Mouse (Mus musculus): Measurements from ENCODE around the gene Kng1. TPM values are rescaled to one million over a fixed set of nuclear protein-coding genes. Genes with fewer than 3 reads are reported as not detected.
"Not testable (repeated sequence)": the region's sequence is repeated elsewhere in the genome, so short reads cannot be mapped to it uniquely, and the experiment has no call there.

Kng1 gene
- total and polyA plus RNA-seq, 2 experiments, result 701 to 2,075 TPM

- not testable (repeated sequence) for H3K36me3 ChIP-seq (ENCODE audit: control insufficient read depth, insufficient read depth, low read length); H3K27me3 ChIP-seq (ENCODE audit: control insufficient read depth, insufficient read depth, low read length)
- WGBS, result 16% methylated on average over 3 of the region's 3 CpGs
- Histone ChIP-seq H3K4me3 (ENCODE audit: insufficient read depth, low read depth, low read length) (peak within 1 kb of the TSS; percentile 73), H3K79me2 (ENCODE audit: control insufficient read depth, insufficient read depth, low read length) (peaks cover 10% of the 10 kb centered on the region; the same call in 1 of the 2 replicates), H3K27ac (replicated peaks; ENCODE audit: insufficient read depth, low read depth, low read length) (peak within 1 kb of the TSS; percentile 98), H3K4me1 (ENCODE audit: control insufficient read depth, insufficient read depth, low read length) (peaks cover 31% of the 10 kb centered on the region), H3K9ac (ENCODE audit: low read depth, low read length) (peak within 1 kb of the TSS; percentile 92)
- DNase-seq (ENCODE audit: extremely low read depth, low read depth, low spot score), result peak; percentile 100
- TF ChIP-seq POLR2A (IDR thresholded peaks at IDR 0.05; ENCODE audit: extremely low read depth, insufficient read depth, low read length), result 0 out of 2 replicates have a peak, but pooled peaks have one; percentile 22
Measured at GRCm38 (mm10) chr16:23028966-23029600, 28.6 kb upstream of the Kng1 start, which contains the start of gene Kng2. Kng2 (minus strand) TSS chr16:23029482.

- peaks cover 2% of the 10 kb centered on the region; the same call in 1 of the 2 replicates for H3K36me3 ChIP-seq (ENCODE audit: control insufficient read depth, insufficient read depth, low read length)
- peak; percentile 95 for DNase-seq (ENCODE audit: extremely low read depth, low read depth, low spot score)
- H3K4me1 ChIP-seq (ENCODE audit: control insufficient read depth, insufficient read depth, low read length), result peaks cover 28% of the 10 kb centered on the region
- H3K4me3 ChIP-seq (ENCODE audit: insufficient read depth, low read depth, low read length), result no peak overlapping the region
- no peak overlapping the region for H3K9ac ChIP-seq (ENCODE audit: low read depth, low read length)
- peak overlapping the region; percentile 88 for H3K27ac ChIP-seq (replicated peaks; ENCODE audit: insufficient read depth, low read depth, low read length)
- H3K79me2 ChIP-seq (ENCODE audit: control insufficient read depth, insufficient read depth, low read length), result peaks cover 7% of the 10 kb centered on the region; the same call in 1 of the 2 replicates
- TF ChIP-seq POLR2A (IDR thresholded peaks at IDR 0.05; ENCODE audit: extremely low read depth, insufficient read depth, low read length) (no peak), CTCF (IDR thresholded peaks at IDR 0.05; ENCODE audit: low read depth, low read length) (no peak)
- 55% methylated on average over 5 of the region's 5 CpGs for WGBS
- H3K27me3 ChIP-seq (ENCODE audit: control insufficient read depth, insufficient read depth, low read length), result no peaks in the 10 kb centered on the region
Measured at GRCm38 (mm10) chr16:23030673-23031435, 26.8 kb upstream of the Kng1 start.

- no peak overlapping the region for H3K4me3 ChIP-seq (ENCODE audit: insufficient read depth, low read depth, low read length)
- no peak overlapping the region for H3K9ac ChIP-seq (ENCODE audit: low read depth, low read length)
- 49% methylated on average over 4 of the region's 4 CpGs for WGBS
- no peaks in the 10 kb centered on the region for H3K27me3 ChIP-seq (ENCODE audit: control insufficient read depth, insufficient read depth, low read length)
- H3K79me2 ChIP-seq (ENCODE audit: control insufficient read depth, insufficient read depth, low read length), result no peaks in the 10 kb centered on the region
- peak overlapping the region; percentile 14 for H3K27ac ChIP-seq (replicated peaks; ENCODE audit: insufficient read depth, low read depth, low read length)
- DNase-seq (ENCODE audit: extremely low read depth, low read depth, low spot score), result peak; percentile 73
- no peaks in the 10 kb centered on the region for H3K36me3 ChIP-seq (ENCODE audit: control insufficient read depth, insufficient read depth, low read length)
- peaks cover 31% of the 10 kb centered on the region for H3K4me1 ChIP-seq (ENCODE audit: control insufficient read depth, insufficient read depth, low read length)
- TF ChIP-seq CTCF (IDR thresholded peaks at IDR 0.05; ENCODE audit: low read depth, low read length), result no peak
- no peak for TF ChIP-seq POLR2A (IDR thresholded peaks at IDR 0.05; ENCODE audit: extremely low read depth, insufficient read depth, low read length)
Measured at GRCm38 (mm10) chr16:23033673-23034072, 24.0 kb upstream of the Kng1 start.

- H3K4me3 ChIP-seq (ENCODE audit: insufficient read depth, low read depth, low read length), result no peak overlapping the region
- H3K9ac ChIP-seq (ENCODE audit: low read depth, low read length), result peak overlapping the region; percentile 4; the same call in 1 of the 2 replicates
- TF ChIP-seq POLR2A (IDR thresholded peaks at IDR 0.05; ENCODE audit: extremely low read depth, insufficient read depth, low read length) (no peak), CTCF (IDR thresholded peaks at IDR 0.05; ENCODE audit: low read depth, low read length) (no peak)
- H3K36me3 ChIP-seq (ENCODE audit: control insufficient read depth, insufficient read depth, low read length), result no peaks in the 10 kb centered on the region
- peaks cover 30% of the 10 kb centered on the region for H3K4me1 ChIP-seq (ENCODE audit: control insufficient read depth, insufficient read depth, low read length)
- 8% methylated on average over 7 of the region's 7 CpGs for WGBS
- peak overlapping the region; percentile 77 for H3K27ac ChIP-seq (replicated peaks; ENCODE audit: insufficient read depth, low read depth, low read length)
- peak; percentile 99 for DNase-seq (ENCODE audit: extremely low read depth, low read depth, low spot score)
- H3K27me3 ChIP-seq (ENCODE audit: control insufficient read depth, insufficient read depth, low read length), result no peaks in the 10 kb centered on the region
- H3K79me2 ChIP-seq (ENCODE audit: control insufficient read depth, insufficient read depth, low read length), result no peaks in the 10 kb centered on the region; the same call in 1 of the 2 replicates
Measured at GRCm38 (mm10) chr16:23037744-23038143, 19.9 kb upstream of the Kng1 start.

GRCm38 (mm10) chr16:23039281-23039680 lies 18.4 kb upstream of the Kng1 start:
- peak; percentile 99 for DNase-seq (ENCODE audit: extremely low read depth, low read depth, low spot score)
- H3K4me1 ChIP-seq (ENCODE audit: control insufficient read depth, insufficient read depth, low read length), result peaks cover 24% of the 10 kb centered on the region
- H3K27ac ChIP-seq (replicated peaks; ENCODE audit: insufficient read depth, low read depth, low read length), result peak overlapping the region; percentile 82
- no peak overlapping the region for H3K9ac ChIP-seq (ENCODE audit: low read depth, low read length)
- H3K27me3 ChIP-seq (ENCODE audit: control insufficient read depth, insufficient read depth, low read length), result no peaks in the 10 kb centered on the region
- H3K4me3 ChIP-seq (ENCODE audit: insufficient read depth, low read depth, low read length), result no peak overlapping the region
- H3K79me2 ChIP-seq (ENCODE audit: control insufficient read depth, insufficient read depth, low read length), result no peaks in the 10 kb centered on the region; the same call in 1 of the 2 replicates
- no peak for TF ChIP-seq CTCF (IDR thresholded peaks at IDR 0.05; ENCODE audit: low read depth, low read length)
- TF ChIP-seq POLR2A (IDR thresholded peaks at IDR 0.05; ENCODE audit: extremely low read depth, insufficient read depth, low read length), result no peak
- 28% methylated on average over 4 of the region's 4 CpGs for WGBS
- no peaks in the 10 kb centered on the region for H3K36me3 ChIP-seq (ENCODE audit: control insufficient read depth, insufficient read depth, low read length)

All from liver, adult 2 months (tissue).